Mouse (Mus musculus) MEL (cell line): Measurements from ENCODE around the gene Enox1. TPM values are rescaled to one million over a fixed set of nuclear protein-coding genes. Genes with fewer than 3 reads are reported as not detected.

Experiments
- DNase-seq: peaks from one replicate; pipeline ENCODE4 v3.0.0; 2011; ENCODE audit warnings: low read depth, low spot score
- H3K27ac ChIP-seq: 2 replicates; pipeline ENCODE4 v1.5.1; 2012; ENCODE audit warnings: low read depth, mild to moderate bottlenecking, control low read depth, low read length, moderate library complexity; ENCODE audit not compliant: control insufficient read depth
- H3K27me3 ChIP-seq, 2 experiments: fragments of 150-350 bp in 1 of 2; sonication (generic) in 1 of 2; 2 replicates each; pipeline ENCODE4 v1.6.1; 2012; ENCODE audit warnings: low read length in 2 of 2, mild to moderate bottlenecking in 2 of 2, improper control_type of control experiment in 1 of 2, moderate library complexity in 1 of 2; ENCODE audit not compliant: insufficient read depth in 2 of 2, control insufficient read depth in 1 of 2
- H3K36me3 ChIP-seq, 2 experiments: 2 replicates each; pipeline ENCODE4 v1.6.1; 2012 to 2014; ENCODE audit warnings: low read length in 2 of 2, improper control_type of control experiment in 1 of 2, inconsistent platforms in 1 of 2, mild to moderate bottlenecking in 1 of 2; ENCODE audit not compliant: insufficient read depth in 2 of 2, control insufficient read depth in 1 of 2
- H3K4me1 ChIP-seq, 2 experiments: fragments of 150-350 bp in 1 of 2; sonication (generic) in 1 of 2; 2 replicates each; pipeline ENCODE4 v1.6.1; 2012; ENCODE audit warnings: low read length in 2 of 2, improper control_type of control experiment in 1 of 2, mild to moderate bottlenecking in 1 of 2; ENCODE audit not compliant: insufficient read depth in 2 of 2, control insufficient read depth in 1 of 2
- H3K4me3 ChIP-seq, 2 experiments: fragments of 150-350 bp in 1 of 2; sonication (generic) in 1 of 2; 2 replicates each; pipeline ENCODE4 v1.5.1; 2012; ENCODE audit warnings: low read depth in 2 of 2, low read length in 2 of 2, mild to moderate bottlenecking in 2 of 2, moderate library complexity in 2 of 2, control low read depth in 1 of 2, improper control_type of control experiment in 1 of 2; ENCODE audit not compliant: control insufficient read depth in 1 of 2, insufficient read depth in 1 of 2
- H3K79me2 ChIP-seq: 2 replicates; pipeline ENCODE4 v1.6.1; 2012; ENCODE audit warnings: mild to moderate bottlenecking, low read length, moderate library complexity; ENCODE audit not compliant: control insufficient read depth, poor library complexity, insufficient read depth
- H3K9ac ChIP-seq: 2 replicates; pipeline ENCODE4 v1.6.1; 2012; ENCODE audit warnings: low read depth, mild to moderate bottlenecking, control low read depth, low read length, moderate library complexity; ENCODE audit not compliant: control insufficient read depth, poor library complexity, severe bottlenecking
- H3K9me3 ChIP-seq: fragments of 150-350 bp; sonication (generic); replicated peaks from 2 replicates; pipeline ENCODE4 v1.6.1; 2012; ENCODE audit warnings: mild to moderate bottlenecking, low read length, improper control_type of control experiment, moderate library complexity; ENCODE audit not compliant: insufficient read depth
- BHLHE40 ChIP-seq: IDR thresholded peaks from 2 replicates; pipeline ENCODE4 v1.6.1; 2012; ENCODE audit warnings: low read depth, mild to moderate bottlenecking, inconsistent platforms, low read length, improper control_type of control experiment, borderline replicate concordance
- CHD1 ChIP-seq: IDR thresholded peaks from 2 replicates; pipeline ENCODE4 v1.6.1; 2012; ENCODE audit warnings: low read depth, mild to moderate bottlenecking, inconsistent platforms, low read length, improper control_type of control experiment
- CHD2 ChIP-seq: IDR thresholded peaks from 2 replicates; pipeline ENCODE4 v1.6.1; 2011; ENCODE audit warnings: low read length, improper control_type of control experiment
- E2F4 ChIP-seq: IDR thresholded peaks from 2 replicates; pipeline ENCODE4 v1.6.1; 2011; ENCODE audit warnings: low read depth, low read length, improper control_type of control experiment, borderline replicate concordance
- ELF1 ChIP-seq: IDR thresholded peaks from 2 replicates; pipeline ENCODE4 v1.6.1; 2014; ENCODE audit warnings: low read depth, mild to moderate bottlenecking, inconsistent platforms, low read length, improper control_type of control experiment, moderate library complexity
- EP300 ChIP-seq, 2 experiments: IDR thresholded peaks; 2 replicates each; pipeline ENCODE4 v1.6.1; 2011; ENCODE audit warnings: improper control_type of control experiment in 2 of 2, low read length in 2 of 2, low read depth in 1 of 2, mild to moderate bottlenecking in 1 of 2
- GABPA ChIP-seq: IDR thresholded peaks from 2 replicates; pipeline ENCODE4 v1.6.1; 2012; ENCODE audit warnings: low read depth, mild to moderate bottlenecking, inconsistent platforms, low read length, improper control_type of control experiment, moderate library complexity
- HCFC1 ChIP-seq: IDR thresholded peaks from 2 replicates; pipeline ENCODE4 v1.6.1; 2012; ENCODE audit warnings: low read depth, mild to moderate bottlenecking, inconsistent platforms, low read length, improper control_type of control experiment, moderate library complexity
- KAT2A ChIP-seq: conservative IDR thresholded peaks from 2 replicates; pipeline ENCODE4 v1.6.1; 2012; ENCODE audit warnings: low read depth, low read length, improper control_type of control experiment, inconsistent platforms
- MAX ChIP-seq: IDR thresholded peaks from 2 replicates; pipeline ENCODE4 v1.6.1; 2011; ENCODE audit warnings: low read length, improper control_type of control experiment
- MAZ ChIP-seq: IDR thresholded peaks from 2 replicates; pipeline ENCODE4 v1.6.1; 2012; ENCODE audit warnings: low read depth, mild to moderate bottlenecking, inconsistent platforms, low read length, improper control_type of control experiment
- MEF2A ChIP-seq: IDR thresholded peaks from 2 replicates; pipeline ENCODE4 v1.6.1; 2014; ENCODE audit warnings: low read depth, mild to moderate bottlenecking, inconsistent platforms, low read length, improper control_type of control experiment; ENCODE audit not compliant: poor library complexity, insufficient replicate concordance, severe bottlenecking; ENCODE audit errors: extremely low read depth
- MXI1 ChIP-seq: IDR thresholded peaks from 2 replicates; pipeline ENCODE4 v1.6.1; 2011; ENCODE audit warnings: mild to moderate bottlenecking, low read depth, low read length, improper control_type of control experiment
- MYB ChIP-seq: IDR thresholded peaks from 2 replicates; pipeline ENCODE4 v1.6.1; 2011; ENCODE audit warnings: mild to moderate bottlenecking, low read depth, low read length, improper control_type of control experiment
- MYC ChIP-seq: IDR thresholded peaks from 2 replicates; pipeline ENCODE4 v1.6.1; 2011; ENCODE audit warnings: low read depth, mild to moderate bottlenecking, low read length, improper control_type of control experiment, moderate library complexity
- NRF1 ChIP-seq: IDR thresholded peaks from 2 replicates; pipeline ENCODE4 v1.6.1; 2014; ENCODE audit warnings: low read depth, mild to moderate bottlenecking, inconsistent platforms, low read length, improper control_type of control experiment, moderate library complexity; ENCODE audit not compliant: poor library complexity, insufficient read depth, severe bottlenecking
- POLR2A ChIP-seq, 2 experiments: IDR thresholded peaks; 2 replicates each; pipeline ENCODE4 v1.6.1; 2011 to 2012; ENCODE audit warnings: low read length in 2 of 2, mild to moderate bottlenecking in 2 of 2, control low read depth in 1 of 2, improper control_type of control experiment in 1 of 2, low read depth in 1 of 2, moderate library complexity in 1 of 2; ENCODE audit not compliant: control insufficient read depth in 1 of 2, insufficient read depth in 1 of 2, poor library complexity in 1 of 2
- POLR2AphosphoS5 ChIP-seq: IDR thresholded peaks from 2 replicates; pipeline ENCODE4 v1.6.1; 2012; ENCODE audit warnings: low read depth, borderline replicate concordance, mild to moderate bottlenecking, inconsistent platforms, low read length, moderate library complexity, mixed read lengths
- RCOR1 ChIP-seq: IDR thresholded peaks from 2 replicates; pipeline ENCODE4 v1.6.1; 2012; ENCODE audit warnings: low read depth, mild to moderate bottlenecking, inconsistent platforms, low read length, improper control_type of control experiment
- SIN3A ChIP-seq: IDR thresholded peaks from 2 replicates; pipeline ENCODE4 v1.6.1; 2012; ENCODE audit warnings: low read length, improper control_type of control experiment, inconsistent platforms
- SMC3 ChIP-seq: IDR thresholded peaks from 2 replicates; pipeline ENCODE4 v1.6.1; 2011; ENCODE audit warnings: low read depth, low read length, improper control_type of control experiment
- TAL1 ChIP-seq: IDR thresholded peaks from 2 replicates; pipeline ENCODE4 v1.6.1; 2012; ENCODE audit warnings: mild to moderate bottlenecking, inconsistent platforms, low read length, moderate library complexity, mixed read lengths
- TBP ChIP-seq: IDR thresholded peaks from 2 replicates; pipeline ENCODE4 v1.8.0; 2011; ENCODE audit warnings: low read depth, low read length, improper control_type of control experiment
- UBTF ChIP-seq: IDR thresholded peaks from 2 replicates; pipeline ENCODE4 v1.6.1; 2012; ENCODE audit warnings: low read depth, mild to moderate bottlenecking, inconsistent platforms, low read length, improper control_type of control experiment, moderate library complexity, borderline replicate concordance; ENCODE audit not compliant: insufficient read depth
- USF1 ChIP-seq: IDR thresholded peaks from 2 replicates; pipeline ENCODE4 v1.6.1; 2014; ENCODE audit warnings: low read depth, mild to moderate bottlenecking, inconsistent platforms, low read length, improper control_type of control experiment, moderate library complexity
- ZC3H11A ChIP-seq: IDR thresholded peaks from 2 replicates; pipeline ENCODE4 v1.6.1; 2012; ENCODE audit warnings: low read depth, mild to moderate bottlenecking, inconsistent platforms, low read length, improper control_type of control experiment
- polyA plus RNA-seq, 2 experiments: library from polyadenylated mRNA; stranded (reverse) in 1 of 2; unstranded in 1 of 2; fragments of >175 nt in 1 of 2; fragments of >200 nt in 1 of 2; gene quantifications; 2 replicates each; pipeline versions ENCODE4 v1.2.1 to v1.2.4; 2012; ENCODE audit warnings: low replicate concordance in 2 of 2, low read depth in 1 of 2; ENCODE audit not compliant: insufficient read length in 2 of 2, insufficient read depth in 1 of 2, missing spikeins in 1 of 2
- total RNA-seq: library from RNA; depleted of rRNA; stranded (reverse); fragments of 300-350 nt; gene quantifications from 2 replicates; pipeline ENCODE4 v1.2.3, GENCODE M21; 2012

Enox1 gene
- total and polyA plus RNA-seq, 3 experiments, result not detected

GRCm38 (mm10) chr14:77677951-77678350 is 521.4 kb downstream of the Enox1 start:
- Histone ChIP-seq H3K27me3 (no peaks in the 10 kb centered on the region), H3K9ac (no peak overlapping the region), H3K36me3 (no peaks in the 10 kb centered on the region), H3K4me1 (no peaks in the 10 kb centered on the region), H3K4me3 (no peak overlapping the region), H3K27ac (no peak overlapping the region), H3K9me3 (no peaks in the 10 kb centered on the region), H3K79me2 (no peaks in the 10 kb centered on the region)
- TF ChIP-seq TBP (no peak), MAZ (no peak), USF1 (no peak), KAT2A (no peak), CHD2 (no peak), SMC3 (no peak), MAX (no peak), MYC (no peak), RCOR1 (no peak), MYB (no peak), POLR2AphosphoS5 (no peak), HCFC1 (no peak)
- DNase-seq, result no peak

GRCm38 (mm10) chr14:77679877-77680276 is 523.3 kb downstream of the Enox1 start:
- no peak for TF ChIP-seq ELF1
- TF ChIP-seq, all 39 proteins: peak for 0
- Histone ChIP-seq H3K4me3 (no peak overlapping the region), H3K79me2 (no peaks in the 10 kb centered on the region), H3K27ac (no peak overlapping the region), H3K36me3 (no peaks in the 10 kb centered on the region), H3K9ac (no peak overlapping the region), H3K27me3 (no peaks in the 10 kb centered on the region), H3K4me1 (no peaks in the 10 kb centered on the region), H3K9me3 (no peaks in the 10 kb centered on the region)
- no peak for DNase-seq

GRCm38 (mm10) chr14:77682888-77683555 is 526.5 kb downstream of the Enox1 start:
- Histone ChIP-seq H3K27me3 (no peaks in the 10 kb centered on the region), H3K9ac (no peak overlapping the region), H3K79me2 (no peaks in the 10 kb centered on the region), H3K27ac (no peak overlapping the region), H3K9me3 (no peaks in the 10 kb centered on the region), H3K36me3 (no peaks in the 10 kb centered on the region), H3K4me1 (no peaks in the 10 kb centered on the region), H3K4me3 (no peak overlapping the region)
- DNase-seq, result no peak
- TF ChIP-seq MAZ (no peak), ZC3H11A (no peak), USF1 (no peak), GABPA (no peak), MXI1 (no peak), SIN3A (no peak), CHD1 (no peak), MEF2A (no peak), EP300 (IDR thresholded peaks at IDR 0.05; ENCODE audit: low read depth in 1 of 2, low read length in 2 of 2) (no peak), TAL1 (no peak), HCFC1 (no peak), UBTF (no peak), SMC3 (no peak), BHLHE40 (no peak), CHD2 (no peak), E2F4 (no peak), ELF1 (no peak), POLR2A (IDR thresholded peaks at IDR 0.05; ENCODE audit: control insufficient read depth in 1 of 2, insufficient read depth in 1 of 2, low read depth in 1 of 2, low read length in 2 of 2, poor library complexity in 1 of 2) (no peak), NRF1 (no peak)
